Mouse (Mus musculus) ES-Bruce4 (cell line): ENCODE results near the gene Ntf3.

Experiments
- CTCF ChIP-seq: IDR thresholded peaks from one replicate; pipeline ENCODE4 v1.8.1; 2011; ENCODE audit warnings: low read depth, low read length
- POLR2A ChIP-seq: IDR thresholded peaks from one replicate; pipeline ENCODE4 v1.8.1; 2011; ENCODE audit warnings: low read length; ENCODE audit not compliant: insufficient read depth

DNA sequence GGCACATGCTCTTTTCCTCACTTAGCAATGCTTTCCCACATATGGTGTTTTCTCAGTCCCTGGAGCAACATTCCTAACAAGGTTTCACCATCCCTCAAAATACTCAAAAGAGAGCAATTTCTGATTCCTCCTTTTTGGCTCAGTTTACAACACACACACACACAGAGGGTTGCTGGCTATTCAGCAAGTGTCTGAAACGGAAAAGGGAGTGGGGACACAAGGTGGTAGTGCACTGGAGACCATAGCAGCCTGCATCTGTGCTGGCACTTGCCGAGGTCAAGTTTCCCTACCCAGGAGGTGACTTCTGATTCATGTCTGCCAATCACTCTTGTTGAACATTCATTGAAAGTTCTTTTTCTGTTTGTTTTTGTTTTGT lies 59.9 kb downstream of the Ntf3 start:
- TF ChIP-seq CTCF (no peak), POLR2A (no peak)
